Mouse (Mus musculus): ENCODE results near the gene Fmnl3. TPM values are rescaled to one million over a fixed set of nuclear protein-coding genes. Genes with fewer than 3 reads are reported as not detected.

Fmnl3 gene
- total and polyA plus RNA-seq, 3 experiments, result 0.04 to 0.06 TPM; not detected in 1

DNA sequence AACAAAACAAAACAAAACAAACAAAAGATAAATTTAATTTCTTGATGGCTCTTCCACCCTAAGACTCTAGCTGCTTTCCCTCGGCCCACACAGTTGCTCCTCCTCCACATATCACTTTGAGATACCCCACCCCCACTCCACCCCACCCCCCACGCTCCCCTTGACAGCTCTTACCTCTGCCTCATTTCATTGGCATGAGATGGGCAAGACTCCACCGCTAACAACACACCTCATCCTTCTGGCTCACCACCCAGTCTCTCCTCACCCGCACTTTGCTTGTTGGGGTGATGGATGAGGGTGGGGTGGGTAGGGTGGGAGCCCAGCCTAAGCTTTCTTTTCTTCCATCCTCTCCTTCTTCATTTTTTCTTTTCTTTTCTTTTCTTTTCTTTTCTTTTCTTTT lies 46.7 kb upstream of the Fmnl3 start:
- Histone ChIP-seq H3K27me3 (ENCODE audit: control insufficient read depth in 1 of 2, insufficient read depth in 2 of 2, low read length in 2 of 2) (no peaks in the 10 kb centered on the region), H3K9me3 (replicated peaks; ENCODE audit: insufficient read depth, low read length) (no peaks in the 10 kb centered on the region), H3K4me3 (ENCODE audit: control insufficient read depth in 1 of 2, insufficient read depth in 1 of 2, low read depth in 2 of 2, low read length in 2 of 2) (peak overlapping the region; percentile 10 to 42; a peak in 3 of 4 replicates), H3K9ac (ENCODE audit: control insufficient read depth, low read depth, low read length, poor library complexity, severe bottlenecking) (peak overlapping the region; percentile 12; the same call in 1 of the 2 replicates), H3K36me3 (ENCODE audit: control insufficient read depth in 1 of 2, insufficient read depth in 2 of 2, low read length in 2 of 2) (no peaks in the 10 kb centered on the region), H3K27ac (ENCODE audit: control insufficient read depth, low read depth, low read length) (no peak overlapping the region), H3K79me2 (ENCODE audit: control insufficient read depth, insufficient read depth, low read length, poor library complexity) (no peaks in the 10 kb centered on the region), H3K4me1 (ENCODE audit: control insufficient read depth in 1 of 2, insufficient read depth in 2 of 2, low read length in 2 of 2) (peaks cover 0 to 5% of the 10 kb centered on the region in 2 experiments; a peak in 2 of 4 replicates)
- no peak for DNase-seq (ENCODE audit: low read depth, low spot score)
- TF ChIP-seq EP300 (IDR thresholded peaks at IDR 0.05; ENCODE audit: low read depth in 1 of 2, low read length in 2 of 2) (no peak), ZNF384 (IDR thresholded peaks at IDR 0.05; ENCODE audit: low read depth, low read length) (no peak), ELF1 (IDR thresholded peaks at IDR 0.05; ENCODE audit: low read depth, low read length) (no peak), MYB (IDR thresholded peaks at IDR 0.05; ENCODE audit: low read depth, low read length) (no peak), ZMIZ1 (IDR thresholded peaks at IDR 0.05; ENCODE audit: low read depth, low read length) (no peak), MAZ (IDR thresholded peaks at IDR 0.05; ENCODE audit: low read depth, low read length) (no peak), POLR2A (IDR thresholded peaks at IDR 0.05; ENCODE audit: control insufficient read depth in 1 of 2, insufficient read depth in 1 of 2, low read depth in 1 of 2, low read length in 2 of 2, poor library complexity in 1 of 2) (no peak), BHLHE40 (IDR thresholded peaks at IDR 0.05; ENCODE audit: borderline replicate concordance, low read depth, low read length) (no peak), MXI1 (IDR thresholded peaks at IDR 0.05; ENCODE audit: low read depth, low read length) (no peak), MEF2A (IDR thresholded peaks at IDR 0.05; ENCODE audit: extremely low read depth, insufficient replicate concordance, low read depth, low read length, poor library complexity, severe bottlenecking) (no peak), USF2 (IDR thresholded peaks at IDR 0.05; ENCODE audit: borderline replicate concordance in 1 of 2, insufficient read depth in 1 of 2, low read depth in 1 of 2, low read length in 2 of 2) (no peak), ETS1 (IDR thresholded peaks at IDR 0.05; ENCODE audit: low read depth, low read length) (no peak), USF1 (IDR thresholded peaks at IDR 0.05; ENCODE audit: low read depth, low read length) (no peak), POLR2AphosphoS2 (IDR thresholded peaks at IDR 0.05; ENCODE audit: low read length) (no peak)

DNA sequence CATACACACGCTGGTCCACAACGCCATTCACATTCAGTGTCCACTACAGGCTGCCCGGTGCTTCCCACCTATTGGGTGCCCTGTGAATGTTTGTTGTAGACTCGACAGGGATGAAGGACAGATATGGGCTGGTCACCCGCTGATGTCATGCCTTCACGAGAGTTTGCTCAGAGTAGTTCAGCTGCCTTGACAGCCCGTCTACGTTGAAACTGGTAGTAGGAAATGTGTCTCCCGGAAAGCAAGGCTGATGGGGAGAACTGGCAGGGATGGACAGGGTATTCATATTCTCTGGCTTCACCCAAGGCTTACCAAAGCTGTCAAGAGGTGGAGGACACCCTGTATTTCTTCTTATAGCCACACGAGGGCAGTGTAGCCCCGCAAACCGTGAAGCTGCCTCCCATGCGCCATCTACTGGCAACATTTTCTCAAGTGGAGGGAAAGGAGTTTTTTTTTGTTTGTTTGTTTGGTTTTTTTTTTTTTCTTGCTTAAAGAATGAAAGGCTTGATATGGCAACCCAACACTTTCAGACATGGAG lies 46.1 kb upstream of the Fmnl3 start:
- no peaks in the 10 kb centered on the region for H3K27me3 ChIP-seq (ENCODE audit: control insufficient read depth in 1 of 2, insufficient read depth in 2 of 2, low read length in 2 of 2)
- DNase-seq (ENCODE audit: low read depth, low spot score), result peak; percentile 95
- H3K9ac ChIP-seq (ENCODE audit: control insufficient read depth, low read depth, low read length, poor library complexity, severe bottlenecking), result peak overlapping the region; percentile 12; the same call in 1 of the 2 replicates
- no peaks in the 10 kb centered on the region for H3K79me2 ChIP-seq (ENCODE audit: control insufficient read depth, insufficient read depth, low read length, poor library complexity)
- peaks cover 0 to 5% of the 10 kb centered on the region in 2 experiments; a peak in 2 of 4 replicates for H3K4me1 ChIP-seq (ENCODE audit: control insufficient read depth in 1 of 2, insufficient read depth in 2 of 2, low read length in 2 of 2)
- H3K9me3 ChIP-seq (replicated peaks; ENCODE audit: insufficient read depth, low read length), result no peaks in the 10 kb centered on the region
- H3K36me3 ChIP-seq (ENCODE audit: control insufficient read depth in 1 of 2, insufficient read depth in 2 of 2, low read length in 2 of 2), result no peaks in the 10 kb centered on the region
- H3K27ac ChIP-seq (ENCODE audit: control insufficient read depth, low read depth, low read length), result no peak overlapping the region
- H3K4me3 ChIP-seq (ENCODE audit: control insufficient read depth in 1 of 2, insufficient read depth in 1 of 2, low read depth in 2 of 2, low read length in 2 of 2), result peak overlapping the region; percentile 10 to 42
- no peak for TF ChIP-seq UBTF (IDR thresholded peaks at IDR 0.05; ENCODE audit: borderline replicate concordance, insufficient read depth, low read depth, low read length)
- TF ChIP-seq HCFC1 (IDR thresholded peaks at IDR 0.05; ENCODE audit: low read depth, low read length), result peak; percentile 65
- 0 out of 2 replicates have a peak, but pooled peaks have one; percentile 59 for TF ChIP-seq BHLHE40 (IDR thresholded peaks at IDR 0.05; ENCODE audit: borderline replicate concordance, low read depth, low read length)
- TF ChIP-seq NELFE (IDR thresholded peaks at IDR 0.05; ENCODE audit: low read depth, low read length), result no peak
- TF ChIP-seq MAX (IDR thresholded peaks at IDR 0.05; ENCODE audit: low read length), result peak; percentile 58; the same call in 1 of the 2 replicates
- TF ChIP-seq MXI1 (IDR thresholded peaks at IDR 0.05; ENCODE audit: low read depth, low read length), result peak; percentile 75; the same call in 1 of the 2 replicates
- peak; percentile 99 for TF ChIP-seq RAD21 (IDR thresholded peaks at IDR 0.05; ENCODE audit: low read depth, low read length)
- TF ChIP-seq EP300 (IDR thresholded peaks at IDR 0.05; ENCODE audit: low read depth in 1 of 2, low read length in 2 of 2), result peak in 1 of 2 experiments; percentile 56; a peak in 2 of 4 replicates
- TF ChIP-seq CTCF (IDR thresholded peaks at IDR 0.05 in 2 of 3, conservative IDR thresholded peaks at IDR 0.05 in 1 of 3; ENCODE audit: control insufficient read depth in 1 of 3, insufficient read depth in 1 of 3, low read depth in 2 of 3, low read length in 3 of 3, poor library complexity in 1 of 3, severe bottlenecking in 1 of 3), result peak in 2 of 3 experiments; percentile 100; a peak in 5 of 6 replicates
- TF ChIP-seq SMC3 (IDR thresholded peaks at IDR 0.05; ENCODE audit: low read depth, low read length), result peak; percentile 100
- peak; percentile 53; the same call in 1 of the 2 replicates for TF ChIP-seq USF1 (IDR thresholded peaks at IDR 0.05; ENCODE audit: low read depth, low read length)
- TF ChIP-seq ELF1 (IDR thresholded peaks at IDR 0.05; ENCODE audit: low read depth, low read length), result peak; percentile 47
- TF ChIP-seq POLR2A (IDR thresholded peaks at IDR 0.05; ENCODE audit: control insufficient read depth in 1 of 2, insufficient read depth in 1 of 2, low read depth in 1 of 2, low read length in 2 of 2, poor library complexity in 1 of 2), result no peak
- TF ChIP-seq USF2 (IDR thresholded peaks at IDR 0.05; ENCODE audit: borderline replicate concordance in 1 of 2, insufficient read depth in 1 of 2, low read depth in 1 of 2, low read length in 2 of 2), result no peak
- TF ChIP-seq MEF2A (IDR thresholded peaks at IDR 0.05; ENCODE audit: extremely low read depth, insufficient replicate concordance, low read depth, low read length, poor library complexity, severe bottlenecking), result no peak
- TF ChIP-seq MAZ (IDR thresholded peaks at IDR 0.05; ENCODE audit: low read depth, low read length), result peak; percentile 76
- 0 out of 2 replicates have a peak, but pooled peaks have one; percentile 23 for TF ChIP-seq CHD1 (IDR thresholded peaks at IDR 0.05; ENCODE audit: low read depth, low read length)
- TF ChIP-seq TAL1 (IDR thresholded peaks at IDR 0.05; ENCODE audit: low read length), result no peak
- TF ChIP-seq E2F4 (IDR thresholded peaks at IDR 0.05; ENCODE audit: borderline replicate concordance, low read depth, low read length), result no peak
- TF ChIP-seq ZNF384 (IDR thresholded peaks at IDR 0.05; ENCODE audit: low read depth, low read length), result peak; percentile 100
- peak; percentile 97 for TF ChIP-seq ZC3H11A (IDR thresholded peaks at IDR 0.05; ENCODE audit: low read depth, low read length)
- TF ChIP-seq GABPA (IDR thresholded peaks at IDR 0.05; ENCODE audit: low read depth, low read length), result no peak
- TF ChIP-seq MAFK (IDR thresholded peaks at IDR 0.05; ENCODE audit: borderline replicate concordance, low read depth, low read length), result no peak
